Mouse (Mus musculus) lung, postnatal 0 days (tissue): ENCODE data around the gene S100a10. TPM values are rescaled to one million over a fixed set of nuclear protein-coding genes. Genes with fewer than 3 reads are reported as not detected.

Experiments
- ATAC-seq: fragments of 200-750 bp; cut with Nextera tagmentation; 2 replicates; pipeline ENCODE4 v1.8.0; 2017; ENCODE audit warnings: moderate library complexity
- DNase-seq: peaks from one replicate; pipeline ENCODE4 v3.0.0-alpha.2; 2016; ENCODE audit warnings: low spot score
- H3K27ac ChIP-seq: fragments of 300-500 bp; sonication (generic); 2 replicates; pipeline ENCODE4 v1.5.1; 2014; ENCODE audit warnings: antibody characterized with exemption, mild to moderate bottlenecking, low read length, mixed read lengths
- H3K27me3 ChIP-seq: fragments of 300-500 bp; sonication (generic); replicated peaks from 2 replicates; pipeline ENCODE4 v1.6.1; 2014; ENCODE audit warnings: low read length, mixed read lengths; ENCODE audit not compliant: insufficient read depth
- H3K36me3 ChIP-seq: fragments of 300-500 bp; sonication (generic); 2 replicates; pipeline ENCODE4 v1.6.1; 2014; ENCODE audit warnings: low read length, mixed read lengths; ENCODE audit not compliant: insufficient read depth
- H3K4me1 ChIP-seq: fragments of 300-500 bp; sonication (generic); 2 replicates; pipeline ENCODE4 v1.6.1; 2014; ENCODE audit warnings: antibody characterized with exemption, low read depth, low read length, mixed read lengths; ENCODE audit not compliant: insufficient read depth
- H3K4me2 ChIP-seq: fragments of 300-500 bp; sonication (generic); replicated peaks from 2 replicates; pipeline ENCODE4 v1.6.1; 2014; ENCODE audit warnings: low read depth, mild to moderate bottlenecking, low read length, moderate library complexity, mixed read lengths
- H3K4me3 ChIP-seq: fragments of 300-500 bp; sonication (generic); 2 replicates; pipeline ENCODE4 v1.5.1; 2014; ENCODE audit warnings: low read depth, low read length
- H3K9ac ChIP-seq: fragments of 300-500 bp; sonication (generic); replicated peaks from 2 replicates; pipeline ENCODE4 v1.6.1; 2014; ENCODE audit warnings: low read depth, mild to moderate bottlenecking
- H3K9me3 ChIP-seq: fragments of 300-500 bp; sonication (generic); 2 replicates; pipeline ENCODE4 v1.6.1; 2016; ENCODE audit warnings: low read length, mixed read lengths
- CTCF ChIP-seq: IDR thresholded peaks from 2 replicates; pipeline ENCODE4 v1.5.1; 2016; ENCODE audit warnings: antibody characterized with exemption, mild to moderate bottlenecking
- EP300 ChIP-seq: IDR thresholded peaks from 2 replicates; pipeline ENCODE4 v1.6.1; 2016; ENCODE audit warnings: antibody characterized with exemption, mild to moderate bottlenecking, control low read depth
- WGBS: fragments of 180-500 bp; shearing (Covaris S2); extraction: QIAGEN DNeasy Blood & Tissue Kit; methylation state at CpG from one replicate; pipeline ENCODE4 v1.1.7; 2014; 5-methylcytosine and 5-hydroxymethylcytosine counted together
- polyA plus RNA-seq: library from polyadenylated mRNA; unstranded; fragments of >200 nt; fragmentation: Nextera tagmentation; extraction: Ambion mirVana; gene quantifications from 2 replicates; pipeline ENCODE4 v1.2.1, GENCODE M21; 2015

The S100a10 gene
- polyA plus RNA-seq, 1 experiment from 2014 or later: 447 TPM

- Histone ChIP-seq H3K4me3 (no peak overlapping the region), H3K27me3 (no peaks in the 10 kb centered on the region), H3K9ac (no peak overlapping the region), H3K36me3 (peaks cover 18% of the 10 kb centered on the region; the same call in 1 of the 2 replicates), H3K9me3 (no peaks in the 10 kb centered on the region), H3K27ac (no peak overlapping the region), H3K4me2 (no peak overlapping the region), H3K4me1 (peaks cover 6% of the 10 kb centered on the region)
- 62% methylated on average over 6 of the region's 6 CpGs for WGBS
- TF ChIP-seq EP300 (no peak), CTCF (no peak)
- ATAC-seq (no peak), DNase-seq (peak; percentile 35)
These were observed 5.1 kb downstream of the S100a10 start for GRCm38 (mm10) chr3:93559961-93560360.

- WGBS: 87% methylated on average over 2 of the region's 2 CpGs
- Histone ChIP-seq H3K9ac (no peak overlapping the region), H3K36me3 (peaks cover 18% of the 10 kb centered on the region; the same call in 1 of the 2 replicates), H3K27ac (no peak overlapping the region), H3K4me2 (no peak overlapping the region), H3K9me3 (no peaks in the 10 kb centered on the region), H3K27me3 (no peaks in the 10 kb centered on the region), H3K4me3 (no peak overlapping the region), H3K4me1 (no peaks in the 10 kb centered on the region; the same call in 1 of the 2 replicates)
- no peak for DNase-seq
- TF ChIP-seq EP300 (no peak), CTCF (no peak)
- ATAC-seq: no peak
These were observed 7.5 kb downstream of the S100a10 start for GRCm38 (mm10) chr3:93562372-93562771.

GRCm38 (mm10) chr3:93563216-93563615 is 8.3 kb downstream of the S100a10 start:
- H3K27me3 ChIP-seq: no peaks in the 10 kb centered on the region
- no peak for DNase-seq
- 95% methylated on average over 4 of the region's 4 CpGs for WGBS
- no peak overlapping the region for H3K27ac ChIP-seq
- H3K36me3 ChIP-seq: peaks cover 18% of the 10 kb centered on the region; the same call in 1 of the 2 replicates
- no peak overlapping the region for H3K9ac ChIP-seq
- H3K4me1 ChIP-seq: no peaks in the 10 kb centered on the region; the same call in 1 of the 2 replicates
- no peak overlapping the region for H3K4me3 ChIP-seq
- no peak overlapping the region for H3K4me2 ChIP-seq
- ATAC-seq: no peak
- no peaks in the 10 kb centered on the region for H3K9me3 ChIP-seq
- TF ChIP-seq CTCF: no peak
- TF ChIP-seq EP300: no peak

- ATAC-seq (no peak), DNase-seq (no peak)
- no peaks in the 10 kb centered on the region for H3K27me3 ChIP-seq
- no peak overlapping the region for H3K4me2 ChIP-seq
- 77% methylated on average over 3 of the region's 3 CpGs for WGBS
- TF ChIP-seq EP300 (no peak), CTCF (no peak)
- no peak overlapping the region for H3K27ac ChIP-seq
- no peaks in the 10 kb centered on the region for H3K4me1 ChIP-seq
- no peaks in the 10 kb centered on the region for H3K9me3 ChIP-seq
- peaks cover 9% of the 10 kb centered on the region; the same call in 1 of the 2 replicates for H3K36me3 ChIP-seq
- no peak overlapping the region for H3K4me3 ChIP-seq
- no peak overlapping the region for H3K9ac ChIP-seq
These were observed 12.0 kb downstream of the S100a10 start for GRCm38 (mm10) chr3:93566892-93567291.

GRCm38 (mm10) chr3:93567721-93568120 is 12.8 kb downstream of the S100a10 start:
- no peak for TF ChIP-seq CTCF
- no peak for TF ChIP-seq EP300
- Histone ChIP-seq H3K4me2 (no peak overlapping the region; the same call in 1 of the 2 replicates), H3K4me1 (no peaks in the 10 kb centered on the region), H3K4me3 (no peak overlapping the region), H3K36me3 (peaks cover 6% of the 10 kb centered on the region; the same call in 1 of the 2 replicates), H3K27ac (no peak overlapping the region), H3K9me3 (no peaks in the 10 kb centered on the region), H3K9ac (no peak overlapping the region), H3K27me3 (no peaks in the 10 kb centered on the region)
- 89% methylated on average over 6 of the region's 6 CpGs for WGBS
- no peak for ATAC-seq
- no peak for DNase-seq

- peak; percentile 72 for TF ChIP-seq EP300
- TF ChIP-seq CTCF: no peak
- Histone ChIP-seq H3K36me3 (peaks cover 4% of the 10 kb centered on the region; the same call in 1 of the 2 replicates), H3K4me3 (no peak overlapping the region), H3K9me3 (no peaks in the 10 kb centered on the region), H3K4me2 (peak overlapping the region; percentile 18; the same call in 1 of the 2 replicates), H3K27ac (peak overlapping the region; percentile 68), H3K27me3 (no peaks in the 10 kb centered on the region), H3K4me1 (no peaks in the 10 kb centered on the region), H3K9ac (no peak overlapping the region)
- 30% methylated on average over 7 of the region's 7 CpGs for WGBS
- peak; percentile 89 for DNase-seq
- peak; percentile 87 for ATAC-seq
These were observed 13.7 kb downstream of the S100a10 start for GRCm38 (mm10) chr3:93568428-93569040.
